Mouse (Mus musculus): ENCODE measurements around the gene Car4. TPM values are rescaled to one million over a fixed set of nuclear protein-coding genes. Genes with fewer than 3 reads are reported as not detected.
A peak's percentile ranks its signal among the peaks of the same experiment; 100 is the strongest.

Car4 gene
- total RNA-seq, 2 experiments from 2014 or later, result 46.9 to 55.9 TPM

DNA sequence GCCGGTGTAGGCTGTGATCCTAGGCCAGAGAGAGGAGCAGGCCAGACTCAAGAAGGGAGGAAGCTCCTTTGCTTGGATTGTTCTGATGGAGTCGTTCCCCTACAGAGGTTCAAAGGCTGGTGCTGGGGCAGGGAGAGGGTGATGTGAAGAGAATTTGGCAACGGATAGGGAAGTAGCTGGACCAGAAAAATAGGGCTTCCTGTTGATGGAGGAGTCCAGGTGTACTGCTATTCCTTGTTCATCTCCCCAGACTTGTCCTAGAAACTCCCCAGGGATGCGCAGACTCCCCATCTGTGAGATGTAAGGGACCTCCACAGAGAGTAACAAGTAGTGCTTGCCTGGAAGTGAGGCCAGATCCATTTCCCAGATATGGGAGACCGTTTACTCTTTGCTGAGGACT, 1.2 kb upstream of the Car4 start:
- intact Hi-C loops (cut with DNase I), result no loop called here
- no peak for DNase-seq

DNA sequence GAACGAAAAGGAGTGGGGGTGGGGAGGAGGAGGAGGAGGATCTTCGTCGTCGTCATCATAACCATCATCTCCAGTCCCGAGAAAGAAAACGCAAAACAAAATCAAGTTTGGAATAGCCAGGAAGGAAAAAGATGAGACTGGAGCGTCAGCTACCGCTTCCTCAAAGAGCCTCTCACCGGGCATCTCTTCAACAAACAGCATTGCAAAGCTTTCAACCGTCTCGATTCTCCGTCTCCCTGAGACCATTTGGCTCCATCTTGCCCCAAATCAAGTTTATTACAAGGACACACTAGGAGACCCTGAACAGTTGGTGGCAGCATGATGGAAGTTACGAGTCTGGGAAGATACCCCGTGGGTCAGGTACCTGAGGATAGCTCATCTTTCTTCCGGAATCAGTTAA, 415 bp upstream of the Car4 start:
- no peak for DNase-seq

GRCm38 (mm10) chr11:84958271-84958630, 665 bp downstream of the Car4 start:
- no peak for DNase-seq
- intact Hi-C loops (cut with DNase I), result loop anchor here (2.0 kb wide), 1 partner anchor 21 kb away; no protein-coding TSS in a partner anchor

More for the DNA sequence above, 415 bp upstream of the Car4 start:
- intact Hi-C loops (cut with DNase I), result no loop called here

- DNase-seq, result no peak
- intact Hi-C loops (cut with DNase I), result loop anchor here (2.0 kb wide), 1 partner anchor 20 kb away; no protein-coding TSS in a partner anchor
These were observed 1.6 kb downstream of the Car4 start for GRCm38 (mm10) chr11:84959181-84959580.

GRCm38 (mm10) chr11:84959701-84960181, 2.2 kb downstream of the Car4 start:
- intact Hi-C loops (cut with DNase I), result loop anchor here (2.0 kb wide), 1 partner anchor 19 kb away; no protein-coding TSS in a partner anchor
- peak; percentile 53 to 61 for DNase-seq

- intact Hi-C loops (cut with DNase I), result no loop called here
- DNase-seq, result no peak
These were observed 2.7 kb downstream of the Car4 start for GRCm38 (mm10) chr11:84960291-84960690.

GRCm38 (mm10) chr11:84960780-84961179, 3.2 kb downstream of the Car4 start:
- intact Hi-C loops (cut with DNase I), result no loop called here
- no peak for DNase-seq

GRCm38 (mm10) chr11:84961571-84961970, 4.0 kb downstream of the Car4 start:
- intact Hi-C loops (cut with DNase I), result no loop called here

GRCm38 (mm10) chr11:84962536-84962935, 5.0 kb downstream of the Car4 start:
- intact Hi-C loops (cut with DNase I), result no loop called here
- DNase-seq, result no peak

More at GRCm38 (mm10) chr11:84961571-84961970, 4.0 kb downstream of the Car4 start:
- DNase-seq, result no peak

DNA sequence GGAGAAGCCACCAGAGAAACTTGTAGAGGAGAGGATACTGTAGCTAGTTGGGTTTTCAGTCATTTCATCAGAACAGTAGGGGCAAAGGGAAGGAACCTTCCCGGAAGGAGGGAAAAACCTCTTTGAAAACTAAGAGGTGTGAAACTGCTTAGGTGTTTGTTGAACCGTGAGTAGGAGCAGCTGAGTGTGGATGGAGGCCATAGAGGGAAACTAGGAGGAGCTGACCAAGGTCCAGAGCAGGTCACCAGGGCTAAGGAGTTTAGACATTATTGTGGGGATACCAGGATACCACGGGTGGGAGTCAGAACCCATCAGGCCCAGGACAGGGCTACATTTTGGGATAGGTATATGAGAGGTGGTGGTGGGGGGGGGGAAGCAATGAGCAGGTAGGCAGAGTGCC, 6.0 kb downstream of the Car4 start:
- intact Hi-C loops (cut with DNase I), result no loop called here
- no peak for DNase-seq

GRCm38 (mm10) chr11:84966696-84967095, 9.1 kb downstream of the Car4 start:
- DNase-seq, result no peak
- intact Hi-C loops (cut with DNase I), result no loop called here

DNA sequence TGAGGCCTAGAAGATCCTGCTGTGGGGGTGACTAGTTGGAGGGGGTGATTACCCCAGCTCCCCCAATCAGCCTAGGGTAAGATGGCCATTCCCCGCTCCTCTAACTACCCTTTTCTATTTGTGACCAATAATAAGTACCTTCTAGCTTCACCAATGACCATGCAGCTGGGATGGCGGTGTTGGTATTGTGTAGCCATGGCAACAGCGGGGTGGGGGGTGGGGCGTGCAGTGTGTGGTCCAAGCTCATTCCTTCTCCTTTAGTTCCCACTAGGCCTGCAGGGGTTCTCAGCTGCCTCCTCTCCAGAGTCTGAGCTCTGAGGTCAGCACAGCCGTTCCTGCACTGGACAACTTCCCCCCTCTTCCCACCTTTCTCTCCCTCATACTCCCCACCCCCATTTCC, 9.5 kb downstream of the Car4 start:
- intact Hi-C loops (cut with DNase I), result no loop called here
- DNase-seq, result no peak

- no peak for DNase-seq
- intact Hi-C loops (cut with DNase I), result no loop called here
These were observed 10.7 kb downstream of the Car4 start for GRCm38 (mm10) chr11:84968309-84968708.

DNA sequence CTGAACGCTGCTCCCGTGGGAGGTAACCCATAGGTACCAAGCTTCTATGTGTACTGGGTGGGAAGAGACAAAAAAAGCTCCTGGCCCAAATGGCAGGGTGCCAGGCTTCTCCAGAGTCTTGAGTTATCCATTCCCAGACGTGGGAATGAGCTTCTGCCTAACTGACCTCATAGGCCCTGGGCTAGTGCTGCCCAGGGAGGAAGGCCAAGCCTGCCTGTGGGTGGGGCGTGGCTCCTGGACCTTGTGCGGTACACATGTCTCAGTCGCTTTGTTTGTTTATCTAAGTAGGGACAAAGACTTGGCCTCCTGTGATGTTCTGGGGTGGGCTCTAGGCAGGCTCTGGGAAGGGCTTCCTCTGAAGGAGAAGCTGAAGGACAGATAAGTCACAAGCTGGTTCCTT, 11.2 kb downstream of the Car4 start:
- intact Hi-C loops (cut with DNase I), result no loop called here
- DNase-seq, result peak; percentile 56 to 60

DNA sequence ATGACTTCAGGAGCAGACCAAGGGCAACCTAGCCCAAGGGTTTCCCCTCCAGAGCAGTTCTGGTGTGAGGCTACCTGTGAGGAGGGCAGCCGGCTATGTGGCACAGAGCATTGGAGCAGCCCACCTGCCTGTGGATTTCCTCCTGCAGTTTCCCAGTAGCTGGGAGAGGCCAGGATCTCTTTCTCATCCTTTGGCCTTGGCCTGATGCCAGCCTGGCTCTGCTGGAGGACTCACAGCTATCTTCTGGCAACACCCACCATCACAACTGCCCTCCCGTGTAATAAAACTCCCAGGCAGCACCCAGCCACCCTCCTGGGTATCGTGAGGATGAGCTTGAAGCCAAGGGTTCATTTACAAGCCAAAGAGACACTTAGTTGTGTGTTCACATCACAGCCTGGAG, 14.5 kb downstream of the Car4 start:
- DNase-seq, result no peak
- intact Hi-C loops (cut with DNase I), result no loop called here

GRCm38 (mm10) chr11:84973661-84974060, 16.1 kb downstream of the Car4 start:
- intact Hi-C loops (cut with DNase I), result no loop called here
- DNase-seq, result no peak

DNA sequence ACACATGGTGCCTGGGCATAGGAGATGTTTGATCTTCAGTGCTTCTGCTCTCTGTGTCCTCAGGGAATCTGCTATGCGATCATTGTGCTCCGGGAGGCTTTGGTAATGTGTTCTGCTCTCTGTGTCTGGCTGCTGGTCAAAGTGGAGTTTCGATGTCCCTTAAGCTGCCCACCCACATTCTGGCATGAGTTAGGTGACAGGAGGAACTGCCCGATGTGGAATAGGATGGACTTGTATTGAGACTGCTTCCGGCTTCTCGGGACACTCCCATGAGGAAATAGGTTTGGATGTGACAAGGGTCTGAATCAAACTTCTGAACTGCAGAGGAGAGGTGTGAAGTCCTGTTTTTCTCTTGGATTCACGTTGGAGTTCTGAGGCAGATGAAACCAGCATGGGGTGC, 17.0 kb downstream of the Car4 start:
- intact Hi-C loops (cut with DNase I), result no loop called here
- no peak for DNase-seq

DNA sequence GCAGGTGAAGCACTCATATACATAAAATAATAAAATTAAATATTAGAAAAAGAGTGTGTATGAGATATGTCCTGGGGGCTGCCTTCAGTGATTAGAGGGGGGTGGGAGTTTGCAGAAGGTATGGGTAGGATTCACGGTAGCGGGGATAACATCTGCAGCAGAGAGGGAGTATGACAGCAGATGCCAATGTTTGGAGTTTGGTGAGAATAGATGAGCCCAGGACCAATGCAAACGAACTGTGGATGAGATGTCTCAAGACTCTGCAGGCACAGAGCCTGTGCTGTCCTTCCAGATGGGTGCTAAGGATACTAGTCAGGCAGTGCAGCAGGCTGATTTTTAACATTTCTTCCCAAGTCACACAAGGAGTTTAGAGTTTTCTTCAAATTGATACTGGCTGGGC, 19.1 kb downstream of the Car4 start:
- no peak for DNase-seq
- intact Hi-C loops (cut with DNase I), result no loop called here

GRCm38 (mm10) chr11:84977385-84977952, 19.9 kb downstream of the Car4 start:
- DNase-seq, result peak; percentile 55 to 59
- intact Hi-C loops (cut with DNase I), result no loop called here

GRCm38 (mm10) chr11:84978113-84978512, 20.5 kb downstream of the Car4 start:
- peak; percentile 39 to 56 for DNase-seq
- intact Hi-C loops (cut with DNase I), result loop anchor here (1.0 to 2.0 kb wide), 2 partner anchors 19 to 60 kb away; no protein-coding TSS in a partner anchor

- intact Hi-C loops (cut with DNase I), result loop anchor here (2.0 kb wide), 1 partner anchor 21 kb away; no protein-coding TSS in a partner anchor
These were observed 21.8 kb downstream of the Car4 start for GRCm38 (mm10) chr11:84979351-84979750.

GRCm38 (mm10) chr11:84980697-84981096, 23.1 kb downstream of the Car4 start:
- intact Hi-C loops (cut with DNase I), result no loop called here
- no peak for DNase-seq

More at GRCm38 (mm10) chr11:84979351-84979750, 21.8 kb downstream of the Car4 start:
- no peak for DNase-seq

DNA sequence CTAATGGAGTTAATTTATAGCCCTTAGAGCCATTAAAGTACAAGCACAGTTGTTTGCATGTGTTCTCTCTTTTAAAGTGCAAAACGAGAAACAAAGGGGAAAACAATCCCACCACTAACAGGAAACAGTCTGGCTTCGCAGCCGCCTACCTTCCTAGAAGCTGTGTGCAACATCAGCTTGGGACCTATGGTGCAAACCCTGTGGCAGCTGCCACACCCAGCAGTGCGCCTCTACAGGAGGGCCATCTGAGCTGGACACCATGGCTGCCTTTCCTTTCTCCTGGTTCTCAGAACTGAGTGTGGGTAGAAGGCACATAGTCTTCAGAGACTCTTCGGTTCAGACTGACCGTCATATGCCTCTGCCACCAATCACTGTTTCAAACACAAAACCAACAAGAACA, 27.8 kb downstream of the Car4 start:
- intact Hi-C loops (cut with DNase I), result no loop called here
- no peak for DNase-seq

Measured in heart, postnatal 10 days (tissue).